Mouse (Mus musculus) kidney, adult 2 months (tissue): ENCODE data around the gene Fam155a. TPM values are rescaled to one million over a fixed set of nuclear protein-coding genes. Genes with fewer than 3 reads are reported as not detected.

Experiments
- DNase-seq: peaks from one replicate; pipeline ENCODE4 v3.0.0; 2021
- H3K27ac ChIP-seq: fragments of 200-500 bp; 2 replicates; pipeline ENCODE4 v1.5.1; 2012; ENCODE audit warnings: low read depth, low read length, control low read depth, inconsistent platforms; ENCODE audit not compliant: insufficient read depth
- H3K27me3 ChIP-seq: fragments of 200-500 bp; replicated peaks from 2 replicates; pipeline ENCODE4 v1.6.1; 2012; ENCODE audit warnings: mild to moderate bottlenecking, moderate library complexity, low read length, inconsistent platforms; ENCODE audit not compliant: control insufficient read depth, insufficient read depth
- H3K36me3 ChIP-seq: fragments of 200-500 bp; 2 replicates; pipeline ENCODE4 v1.6.1; 2012; ENCODE audit warnings: mild to moderate bottlenecking, moderate library complexity, low read length, inconsistent platforms; ENCODE audit not compliant: control insufficient read depth, insufficient read depth
- H3K4me1 ChIP-seq: fragments of 200-500 bp; 2 replicates; pipeline ENCODE4 v1.6.1; 2011; ENCODE audit warnings: low read length; ENCODE audit not compliant: control insufficient read depth, insufficient read depth
- H3K4me3 ChIP-seq: fragments of 200-500 bp; 2 replicates; pipeline ENCODE4 v1.5.1; 2011; ENCODE audit warnings: mild to moderate bottlenecking, low read depth, low read length, control low read depth; ENCODE audit not compliant: insufficient read depth
- CTCF ChIP-seq: fragments of 200-500 bp; conservative IDR thresholded peaks from 2 replicates; pipeline ENCODE4 v1.5.1; 2011; ENCODE audit warnings: low read depth, mild to moderate bottlenecking, control low read depth, low read length, moderate library complexity, mixed read lengths; ENCODE audit not compliant: insufficient read depth, insufficient read length
- POLR2A ChIP-seq: fragments of 200-500 bp; IDR thresholded peaks from one replicate; pipeline ENCODE4 v1.6.1; 2011; ENCODE audit warnings: low read depth, low read length, control low read depth
- WGBS: fragments of 180-500 bp; shearing (Covaris S2); methylation state at CpG from one replicate; pipeline ENCODE4 v1.1.7; 2018; 5-methylcytosine and 5-hydroxymethylcytosine counted together
- polyA plus RNA-seq: library from polyadenylated mRNA; depleted of rRNA; stranded (reverse); fragments of >200 nt; gene quantifications from 2 replicates; pipeline ENCODE4 v1.2.3, GENCODE M21; 2012

Gene Fam155a
- polyA plus RNA-seq, 1 experiment = 0.08 TPM

DNA sequence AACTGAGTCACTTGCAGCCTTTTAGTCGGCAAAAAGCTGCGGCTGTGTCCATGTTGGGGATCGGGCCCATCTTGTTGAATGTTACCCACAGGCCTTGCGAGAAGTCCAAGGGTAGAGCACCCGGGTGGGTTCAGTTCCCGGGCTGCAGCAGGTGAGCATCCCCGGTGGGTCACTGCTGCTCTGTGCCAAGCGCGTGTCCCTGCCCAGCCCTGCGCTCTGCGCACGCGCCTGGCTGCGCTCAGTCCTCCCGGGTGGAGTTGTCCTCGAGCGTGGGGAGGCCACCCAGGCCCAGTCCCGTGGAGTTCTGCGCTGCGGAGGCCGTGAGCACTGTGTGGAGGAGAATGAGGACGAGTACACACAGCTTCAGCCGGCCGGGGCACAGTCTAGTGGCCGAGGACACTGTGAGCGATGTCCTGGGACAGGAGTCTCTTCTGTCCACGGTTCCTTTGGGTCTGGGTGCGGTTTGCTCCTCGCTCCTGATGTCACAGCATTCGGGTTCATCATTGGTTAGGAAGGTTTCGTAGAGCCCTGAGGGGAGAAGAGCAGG, 563.4 kb downstream of the Fam155a start:
- 95% methylated on average over 31 of the region's 31 CpGs for WGBS
- no peaks in the 10 kb centered on the region for H3K36me3 ChIP-seq

DNA sequence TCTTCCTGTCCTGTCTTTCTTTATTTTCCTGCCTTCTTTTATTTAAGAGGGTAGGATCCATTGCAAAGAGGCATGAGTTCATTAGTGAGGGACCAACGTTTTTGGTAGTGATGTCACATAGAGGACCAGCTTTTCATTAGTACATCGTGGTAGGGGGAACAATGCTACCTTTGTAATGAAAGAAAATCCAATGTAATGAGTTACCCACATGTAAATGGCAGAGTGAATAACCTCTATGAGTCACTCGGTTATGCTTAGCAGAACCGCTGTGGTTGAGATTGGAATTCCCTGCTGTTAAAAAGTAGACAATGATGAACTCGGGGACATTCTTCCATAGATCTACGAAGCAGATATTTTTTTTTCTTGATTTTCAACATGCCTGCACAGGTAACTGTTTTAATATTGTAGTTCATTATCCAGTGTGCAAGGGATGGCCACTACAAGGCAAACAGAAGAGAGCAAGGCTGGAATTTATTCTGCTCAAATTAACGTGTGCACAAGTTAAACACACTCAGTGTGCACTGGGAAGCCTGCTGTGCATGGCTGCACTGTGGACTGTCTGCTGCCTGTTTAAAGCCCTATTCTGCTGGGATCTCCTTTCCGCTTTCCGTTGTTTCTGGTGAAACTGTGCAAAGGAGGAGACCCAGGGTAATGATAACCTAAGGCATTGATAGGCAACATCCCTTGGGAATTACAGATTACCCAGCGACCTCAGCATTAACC, 566.5 kb downstream of the Fam155a start:
- 41% methylated on average over 10 of the region's 10 CpGs for WGBS
- no peak overlapping the region for H3K27ac ChIP-seq
- no peaks in the 10 kb centered on the region for H3K27me3 ChIP-seq
- no peak overlapping the region for H3K4me3 ChIP-seq
- no peaks in the 10 kb centered on the region for H3K4me1 ChIP-seq
- DNase-seq = no peak
- no peak for TF ChIP-seq POLR2A
- no peak for TF ChIP-seq CTCF
- no peaks in the 10 kb centered on the region for H3K36me3 ChIP-seq

More for the DNA sequence above, 563.4 kb downstream of the Fam155a start:
- no peaks in the 10 kb centered on the region for H3K27me3 ChIP-seq
- no peak for DNase-seq
- no peak overlapping the region for H3K27ac ChIP-seq
- H3K4me3 ChIP-seq = no peak overlapping the region
- TF ChIP-seq CTCF (no peak), POLR2A (no peak)
- H3K4me1 ChIP-seq = no peaks in the 10 kb centered on the region

DNA sequence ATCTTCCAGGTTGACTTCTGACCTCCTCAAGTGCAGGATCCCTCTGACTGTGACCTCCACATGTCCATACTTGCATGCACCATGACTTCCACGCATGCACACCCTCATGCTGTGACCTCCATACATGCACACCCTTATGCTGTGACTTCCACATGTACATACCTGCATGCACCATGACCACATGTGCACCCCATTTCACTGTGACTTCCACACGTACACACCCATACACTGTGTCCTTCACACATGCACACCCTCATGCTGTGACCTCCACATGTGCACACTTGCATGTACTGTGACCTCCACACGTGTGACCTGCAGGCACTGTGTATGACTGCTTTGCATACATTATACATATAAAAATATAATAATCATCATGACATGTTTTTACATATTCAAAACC, 570.9 kb downstream of the Fam155a start:
- no peak for DNase-seq
- 85% methylated on average over 3 of the region's 3 CpGs for WGBS
- Histone ChIP-seq H3K36me3 (no peaks in the 10 kb centered on the region), H3K4me1 (no peaks in the 10 kb centered on the region), H3K27me3 (no peaks in the 10 kb centered on the region), H3K4me3 (no peak overlapping the region), H3K27ac (no peak overlapping the region)
- TF ChIP-seq CTCF (no peak), POLR2A (no peak)

DNA sequence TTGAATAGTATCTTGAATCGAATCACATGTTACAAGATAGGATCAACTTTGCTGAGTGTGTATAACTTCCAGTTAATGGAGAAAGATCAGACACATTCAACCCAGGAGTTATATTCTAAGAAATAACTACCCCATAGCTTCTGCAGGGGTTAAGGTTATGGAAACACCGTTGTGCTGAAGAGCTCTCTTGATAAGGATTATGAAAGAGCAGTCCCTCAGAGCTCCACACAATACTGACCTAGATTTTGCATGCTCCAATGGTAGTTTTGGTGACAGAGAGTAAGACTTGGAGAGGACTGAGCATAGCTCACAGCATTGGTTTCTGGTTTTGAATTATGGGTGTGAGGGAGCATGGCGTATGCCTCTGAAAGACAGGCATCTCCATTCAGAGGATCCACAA, 579.3 kb downstream of the Fam155a start:
- Histone ChIP-seq H3K36me3 (no peaks in the 10 kb centered on the region), H3K27me3 (no peaks in the 10 kb centered on the region), H3K4me1 (no peaks in the 10 kb centered on the region), H3K27ac (no peak overlapping the region), H3K4me3 (no peak overlapping the region)
- 76% methylated on average over 3 of the region's 3 CpGs for WGBS
- no peak for DNase-seq
- TF ChIP-seq POLR2A (no peak), CTCF (no peak)

DNA sequence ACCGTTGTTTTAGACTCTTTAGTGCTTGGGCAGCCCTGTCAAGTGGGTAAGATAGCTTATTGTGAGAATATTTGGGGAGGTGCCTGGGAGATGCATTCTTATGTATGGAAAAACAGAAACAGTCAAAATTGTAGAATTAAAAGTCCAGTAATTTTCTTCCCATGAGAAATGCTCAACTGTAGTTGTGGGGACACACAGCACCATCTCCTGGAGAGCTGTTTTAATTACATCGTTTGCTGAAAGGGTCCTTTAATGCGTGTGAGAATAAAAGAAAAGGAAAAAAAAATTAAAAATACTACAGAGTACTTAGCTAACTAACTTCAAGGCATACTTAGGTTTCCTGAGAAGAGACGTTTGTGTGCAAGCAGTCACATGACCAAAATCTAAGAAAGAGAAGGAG, 582.3 kb downstream of the Fam155a start:
- Histone ChIP-seq H3K4me3 (no peak overlapping the region), H3K27ac (no peak overlapping the region), H3K27me3 (no peaks in the 10 kb centered on the region), H3K4me1 (no peaks in the 10 kb centered on the region), H3K36me3 (no peaks in the 10 kb centered on the region)
- TF ChIP-seq CTCF (no peak), POLR2A (no peak)
- DNase-seq = no peak
- 34% methylated on average over 4 of the region's 4 CpGs for WGBS

DNA sequence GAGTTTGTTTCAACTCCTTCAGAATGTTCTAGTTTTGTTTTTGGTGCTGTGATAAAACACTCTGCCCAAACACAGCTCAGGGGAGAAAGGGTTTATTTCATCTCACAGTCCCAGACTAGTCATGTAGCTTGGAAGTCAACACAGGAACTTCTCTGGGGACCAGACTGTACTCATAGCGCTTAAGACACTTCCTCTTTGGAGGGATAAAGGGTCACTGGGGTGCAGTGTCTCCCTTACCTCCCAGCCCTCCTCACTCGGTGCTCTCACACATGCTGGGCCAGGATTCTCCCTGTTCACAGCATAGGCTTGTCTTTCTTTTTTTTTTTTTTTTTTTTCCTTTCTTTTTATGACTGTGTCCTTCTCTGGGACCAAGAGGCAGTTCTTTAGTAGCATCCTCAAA, 585.8 kb downstream of the Fam155a start:
- WGBS = 44% methylated on average over 2 of the region's 2 CpGs
- no peak for DNase-seq
- Histone ChIP-seq H3K4me1 (no peaks in the 10 kb centered on the region), H3K36me3 (no peaks in the 10 kb centered on the region), H3K27me3 (no peaks in the 10 kb centered on the region), H3K27ac (no peak overlapping the region), H3K4me3 (no peak overlapping the region)
- TF ChIP-seq POLR2A (no peak), CTCF (no peak)

DNA sequence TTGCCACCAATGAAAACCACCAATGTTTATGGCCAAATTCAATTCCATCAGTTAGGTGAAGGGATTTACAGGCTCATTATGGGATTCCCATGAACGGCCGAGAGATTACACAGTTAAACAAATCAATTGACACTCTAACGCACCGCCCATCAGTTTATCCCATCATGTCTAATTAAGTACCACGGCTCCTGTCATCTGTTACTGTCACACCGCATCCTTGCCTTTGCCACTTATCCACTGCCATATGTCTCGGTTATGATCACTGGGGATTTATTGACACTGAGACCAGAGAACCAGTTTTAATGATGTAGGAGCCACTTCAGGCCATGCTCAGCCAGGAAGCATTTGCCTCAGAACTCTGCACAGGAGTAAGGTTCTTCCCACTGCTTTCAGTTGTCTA, 588.5 kb downstream of the Fam155a start:
- Histone ChIP-seq H3K27me3 (no peaks in the 10 kb centered on the region), H3K27ac (no peak overlapping the region), H3K36me3 (no peaks in the 10 kb centered on the region), H3K4me3 (no peak overlapping the region), H3K4me1 (no peaks in the 10 kb centered on the region)
- TF ChIP-seq POLR2A (no peak), CTCF (no peak)
- WGBS = 95% methylated on average over 7 of the region's 7 CpGs
- DNase-seq = no peak
